Mouse (Mus musculus) small intestine, adult 2 months (tissue): ENCODE measurements around the gene Foxo3.

Experiments used
- CTCF ChIP-seq: fragments of 200-500 bp; IDR thresholded peaks from 2 replicates; pipeline ENCODE4 v1.5.1; 2012; ENCODE audit warnings: low read depth, mild to moderate bottlenecking, control low read depth, inconsistent platforms, low read length, moderate library complexity, mixed read lengths; ENCODE audit not compliant: insufficient replicate concordance, insufficient read length; ENCODE audit errors: extremely low read depth
- POLR2A ChIP-seq: fragments of 200-500 bp; IDR thresholded peaks from 2 replicates; pipeline ENCODE4 v1.6.1; 2012; ENCODE audit warnings: low read depth, mild to moderate bottlenecking, control low read depth, inconsistent platforms, low read length, moderate library complexity

- no peak for TF ChIP-seq CTCF
- TF ChIP-seq POLR2A = no peak
These were observed 17.0 kb downstream of the Foxo3 start for GRCm38 (mm10) chr10:42259602-42260001.
